Mouse (Mus musculus): ENCODE results near the gene Vps53.

The Vps53 gene

GRCm38 (mm10) chr11:76167079-76167765 lies 12.2 kb downstream of the Vps53 start:
- peak in 1 of 2 experiments; percentile 32 for DNase-seq (ENCODE audit: low spot score in 2 of 2)

GRCm38 (mm10) chr11:76166657-76167056 lies 12.8 kb downstream of the Vps53 start:
- DNase-seq (ENCODE audit: low spot score in 2 of 2) = no peak

GRCm38 (mm10) chr11:76160251-76160650 lies 19.2 kb downstream of the Vps53 start:
- DNase-seq (ENCODE audit: low spot score in 2 of 2) = no peak

GRCm38 (mm10) chr11:76158375-76158774 lies 21.1 kb downstream of the Vps53 start:
- no peak for DNase-seq (ENCODE audit: low spot score in 2 of 2)

- no peak for DNase-seq (ENCODE audit: low spot score in 2 of 2)
Observed at GRCm38 (mm10) chr11:76154861-76155260, 24.6 kb downstream of the Vps53 start.

- DNase-seq (ENCODE audit: low spot score in 2 of 2) = no peak
Observed at GRCm38 (mm10) chr11:76154200-76154599, 25.2 kb downstream of the Vps53 start.

GRCm38 (mm10) chr11:76153236-76153951 lies 26.1 kb downstream of the Vps53 start:
- DNase-seq (ENCODE audit: low spot score in 2 of 2) = no peak

- DNase-seq (ENCODE audit: low spot score in 2 of 2) = no peak
Observed at GRCm38 (mm10) chr11:76150980-76151379, 28.5 kb downstream of the Vps53 start.

- peak in 1 of 2 experiments; percentile 18 for DNase-seq (ENCODE audit: low spot score in 2 of 2)
Observed at GRCm38 (mm10) chr11:76148055-76149008, 31.1 kb downstream of the Vps53 start.

- no peak for DNase-seq (ENCODE audit: low spot score in 2 of 2)
Observed at GRCm38 (mm10) chr11:76146187-76147010, 33.0 kb downstream of the Vps53 start.

GRCm38 (mm10) chr11:76145169-76145568 lies 34.3 kb downstream of the Vps53 start:
- DNase-seq (ENCODE audit: low spot score in 2 of 2) = no peak

- DNase-seq (ENCODE audit: low spot score in 2 of 2) = no peak
Observed at GRCm38 (mm10) chr11:76144386-76144785, 35.1 kb downstream of the Vps53 start.

GRCm38 (mm10) chr11:76137996-76138395 lies 41.5 kb downstream of the Vps53 start:
- no peak for DNase-seq (ENCODE audit: low spot score in 2 of 2)

- DNase-seq (ENCODE audit: low spot score in 2 of 2) = no peak
Observed at GRCm38 (mm10) chr11:76135641-76136437, 43.6 kb downstream of the Vps53 start.

- DNase-seq (ENCODE audit: low spot score in 2 of 2) = no peak
Observed at GRCm38 (mm10) chr11:76130859-76131258, 48.6 kb downstream of the Vps53 start.

- no peak for DNase-seq (ENCODE audit: low spot score in 2 of 2)
Observed at GRCm38 (mm10) chr11:76125386-76125785, 54.1 kb downstream of the Vps53 start.

GRCm38 (mm10) chr11:76123517-76123916 lies 55.9 kb downstream of the Vps53 start:
- DNase-seq (ENCODE audit: low spot score in 2 of 2) = no peak

- DNase-seq (ENCODE audit: low spot score in 2 of 2) = no peak
Observed at GRCm38 (mm10) chr11:76122571-76122970, 56.9 kb downstream of the Vps53 start.

GRCm38 (mm10) chr11:76121086-76121485 lies 58.4 kb downstream of the Vps53 start:
- DNase-seq (ENCODE audit: low spot score in 2 of 2) = no peak

GRCm38 (mm10) chr11:76120407-76120901 lies 59.0 kb downstream of the Vps53 start:
- DNase-seq (ENCODE audit: low spot score in 2 of 2) = no peak
